Mouse (Mus musculus) lung, postnatal 0 days (tissue): ENCODE measurements around the gene Ctsw.

Source experiments
- CTCF ChIP-seq: IDR thresholded peaks from 2 replicates; pipeline ENCODE4 v1.5.1; 2016; ENCODE audit warnings: antibody characterized with exemption, mild to moderate bottlenecking
- EP300 ChIP-seq: IDR thresholded peaks from 2 replicates; pipeline ENCODE4 v1.6.1; 2016; ENCODE audit warnings: antibody characterized with exemption, mild to moderate bottlenecking, control low read depth

- TF ChIP-seq EP300 (no peak), CTCF (no peak)
Measured at GRCm38 (mm10) chr19:5492641-5493040, 24.3 kb upstream of the Ctsw start.
